In the genomic region with DNA sequence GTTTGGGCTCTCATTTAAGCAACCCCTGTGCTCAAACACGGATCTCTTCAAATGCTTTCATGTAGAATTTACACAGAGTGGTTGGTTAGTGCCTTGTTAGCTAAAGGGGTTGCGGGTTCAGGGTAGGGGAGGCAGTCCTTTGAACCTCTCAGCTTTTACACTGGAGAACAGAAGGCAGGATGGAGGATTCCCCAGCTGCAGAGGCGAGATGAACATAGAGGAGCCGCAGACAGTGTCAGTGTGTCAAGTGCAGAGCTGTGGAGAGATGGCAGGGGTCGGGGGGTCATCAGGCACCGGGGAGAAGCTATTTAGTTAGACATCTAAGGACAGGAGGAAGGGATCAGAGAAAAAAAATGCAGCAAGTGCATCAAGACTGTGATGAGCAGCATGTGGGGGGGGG, we compare ENCODE assay signal across 27 mouse cellular contexts.
DNase-seq lines count a peak whose midpoint lies in the region; ATAC-seq lines count a peak whose summit lies in the region.
"Had no signal": no experiment of that assay in that cellular context is flagged by ENCODE, and none has a peak within 500 bp of the region (broad histone marks: within the 10 kb centered on the region; RNA-seq: fewer than 3 reads in every experiment).

No protein-coding gene starts in this region.

- 54% methylated on average over 6 of the region's 6 CpGs for WGBS in midbrain, embryonic 15.5 days
- 68% methylated on average over 6 of the region's 6 CpGs for WGBS in midbrain, embryonic 10.5 days

- peaks cover 4% of the 10 kb centered on the region for H3K4me1 ChIP-seq in midbrain, embryonic 15.5 days
- peaks cover 17% of the 10 kb centered on the region for H3K4me1 ChIP-seq in midbrain, embryonic 10.5 days
- H3K4me1 ChIP-seq: heart, embryonic 15.5 days had no signal

- ATAC-seq in midbrain, embryonic 15.5 days (replicated peaks) = peak; percentile 63
- ATAC-seq: CD4-positive, CD25-positive, alpha-beta regulatory T cell, adult 4 months; forebrain, embryonic 14.5 days had no signal

- DNase-seq in embryo, embryonic 10 days (ENCODE audit: low spot score) = peak; percentile 21
- no peak for DNase-seq in embryo, embryonic 11 days
- no peak for DNase-seq in midbrain, embryonic 10.5 days (ENCODE audit: low spot score)
- DNase-seq in thymus, postnatal 0 days (ENCODE audit: low spot score) = peak; percentile 63
- peak; percentile 18 to 37 for DNase-seq in thymus, postnatal 36 days
- no peak for DNase-seq in testis, postnatal 14 days (ENCODE audit: low spot score)
- no peak for DNase-seq in urinary bladder, postnatal 4 days (ENCODE audit: low spot score in 2 of 2)
- DNase-seq: adrenal gland, adult 8-10 months; adrenal gland, postnatal 36 days; B cell, adult 2 months; cerebellum, adult 11 months; cerebellum, adult 8-10 months; cerebellum, postnatal 14 days; gastrocnemius, postnatal 36 days; heart, adult 2 months; heart, postnatal 14 days had no signal

- H3K9ac ChIP-seq in midbrain, embryonic 15.5 days = no peak overlapping the region
- H3K9ac ChIP-seq: embryonic facial prominence, embryonic 15.5 days; heart, embryonic 15.5 days; hindbrain, embryonic 14.5 days had no signal

- H3K27ac ChIP-seq in midbrain, embryonic 15.5 days = no peak overlapping the region
- no peak overlapping the region for H3K27ac ChIP-seq in midbrain, embryonic 10.5 days (replicated peaks)
- H3K27ac ChIP-seq: embryonic facial prominence, embryonic 15.5 days; forebrain, embryonic 10.5 days; heart, adult 2 months; heart, embryonic 15.5 days; hindbrain, embryonic 10.5 days; hindbrain, embryonic 14.5 days had no signal

- H3K9me3 ChIP-seq in midbrain, embryonic 15.5 days = no peaks in the 10 kb centered on the region
- H3K9me3 ChIP-seq in midbrain, embryonic 10.5 days (replicated peaks) = peaks cover 5% of the 10 kb centered on the region; the same call in 1 of the 2 replicates
- H3K9me3 ChIP-seq: embryonic facial prominence, embryonic 15.5 days; G1E; heart, embryonic 15.5 days had no signal

- no peaks in the 10 kb centered on the region for H3K36me3 ChIP-seq in midbrain, embryonic 15.5 days (replicated peaks)
- no peaks in the 10 kb centered on the region for H3K36me3 ChIP-seq in midbrain, embryonic 10.5 days
- H3K36me3 ChIP-seq: embryonic facial prominence, embryonic 15.5 days; forebrain, embryonic 10.5 days; G1E; heart, embryonic 15.5 days; hindbrain, embryonic 10.5 days had no signal

- H3K4me3 ChIP-seq in midbrain, embryonic 15.5 days = no peak overlapping the region
- H3K4me3 ChIP-seq in midbrain, embryonic 10.5 days = no peak overlapping the region
- H3K4me3 ChIP-seq: embryonic facial prominence, embryonic 15.5 days; erythroblast, embryonic 14.5 days; forebrain, embryonic 10.5 days; heart, adult 2 months; heart, embryonic 15.5 days; hindbrain, embryonic 10.5 days had no signal

- H3K27me3 ChIP-seq in midbrain, embryonic 15.5 days (replicated peaks) = no peaks in the 10 kb centered on the region
- H3K27me3 ChIP-seq in midbrain, embryonic 10.5 days (ENCODE audit: low read depth, poor library complexity, severe bottlenecking) = no peaks in the 10 kb centered on the region
- H3K27me3 ChIP-seq: heart, embryonic 15.5 days had no signal

- no peak overlapping the region for H3K4me2 ChIP-seq in midbrain, embryonic 15.5 days
- H3K4me2 ChIP-seq: embryonic facial prominence, embryonic 15.5 days; heart, embryonic 11.5 days; heart, embryonic 15.5 days; hindbrain, embryonic 14.5 days had no signal

Comparison
In these comparisons a context has a peak if more than half of its experiments do, and no peak if none do; other contexts are left out.
1. DNase-seq: peak in embryo, embryonic 10 days (single experiment), thymus, postnatal 0 days (single experiment) and thymus, postnatal 36 days (2 of 2); none in embryo, embryonic 11 days (single experiment), midbrain, embryonic 10.5 days (single experiment), testis, postnatal 14 days (single experiment) and urinary bladder, postnatal 4 days (0 of 2).